Mouse (Mus musculus): ENCODE results near the gene Phtf2.
"Not testable (repeated sequence)": the region's sequence is repeated elsewhere in the genome, so short reads cannot be mapped to it uniquely, and the experiment has no call there.

The Phtf2 gene

DNA sequence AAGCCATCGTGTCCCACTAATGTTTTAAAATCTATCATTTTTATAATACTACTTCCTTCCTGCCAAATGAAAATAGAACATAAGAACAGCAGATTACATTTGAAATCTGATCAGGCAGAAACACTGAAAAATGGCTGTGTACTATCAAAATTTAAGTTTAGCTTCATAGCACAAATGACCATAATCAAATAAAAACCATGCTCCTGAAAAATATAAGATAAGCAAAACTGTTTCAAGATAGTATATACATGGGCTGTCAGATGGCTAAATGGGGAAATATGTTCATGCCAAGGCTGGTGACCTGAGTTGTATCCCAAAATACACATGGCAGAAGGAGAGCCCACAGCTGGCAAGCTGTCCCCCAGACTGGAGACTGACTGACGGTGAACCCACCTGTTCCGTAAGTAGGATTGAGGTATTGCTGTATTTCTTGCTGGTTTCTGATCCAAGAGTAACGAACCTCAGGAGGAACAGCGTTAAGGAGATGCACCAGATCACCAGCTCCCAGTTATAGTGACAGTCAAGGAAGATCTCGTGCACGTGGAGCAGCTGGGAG lies 116.5 kb downstream of the Phtf2 start:
- no peak for DNase-seq (ENCODE audit: low spot score)

DNA sequence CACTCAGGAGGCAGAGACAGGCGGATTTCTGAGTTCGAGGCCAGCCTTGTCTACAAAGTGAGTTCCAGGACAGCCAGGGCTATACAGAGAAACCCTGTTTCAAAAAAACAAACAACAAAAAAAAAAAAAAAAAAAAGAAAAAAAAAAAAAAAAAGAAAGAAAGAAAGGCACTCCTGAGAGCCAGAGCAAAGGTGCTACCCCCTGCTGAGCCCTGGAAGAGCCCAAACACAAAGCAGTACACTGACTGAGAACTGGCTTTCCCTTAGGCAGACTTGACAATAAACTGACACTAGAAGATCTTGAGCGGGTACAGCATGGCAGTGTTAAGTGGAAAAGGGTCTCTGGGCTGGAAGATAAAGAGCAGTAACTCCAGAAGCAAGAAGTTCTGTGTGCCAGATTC lies 119.5 kb downstream of the Phtf2 start:
- not testable (repeated sequence) for DNase-seq (ENCODE audit: low spot score)

DNA sequence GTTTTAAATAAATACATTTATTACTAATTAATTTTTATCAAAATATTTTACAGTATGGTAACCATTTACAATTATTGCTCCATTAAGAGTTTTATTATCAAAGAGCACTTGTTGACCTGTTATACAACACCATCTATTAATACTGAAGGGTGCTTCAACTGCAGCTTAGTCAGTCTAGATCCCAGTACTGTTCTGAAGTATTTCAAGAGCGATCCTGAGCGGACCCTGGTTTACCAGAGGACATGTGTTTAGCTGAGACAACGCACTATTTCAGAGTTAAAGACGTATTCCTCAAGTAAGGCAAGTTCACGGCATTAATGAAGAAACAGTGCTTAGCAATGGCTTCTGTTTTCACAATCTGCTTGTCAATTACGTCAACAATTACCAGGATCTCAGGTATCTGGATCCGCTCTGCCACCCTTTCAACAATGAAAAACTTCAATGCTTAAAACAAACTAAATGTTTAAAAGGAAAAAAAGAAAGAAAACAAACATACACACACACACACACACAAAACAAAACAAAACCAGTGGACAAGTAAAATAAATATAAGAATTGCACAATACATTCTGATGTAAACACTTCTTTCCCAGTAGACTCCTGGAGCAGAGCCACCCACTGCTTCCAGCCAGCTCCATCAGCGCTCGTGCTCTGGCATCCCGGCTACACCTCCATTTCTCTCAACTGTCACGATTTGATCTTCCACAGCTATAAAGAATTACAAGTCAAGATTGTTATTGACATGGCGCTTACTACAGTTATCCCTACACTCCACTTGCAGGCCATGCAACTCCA lies 121.4 kb downstream of the Phtf2 start:
- no peak for DNase-seq (ENCODE audit: low spot score)

- no peak for DNase-seq (ENCODE audit: low spot score)
Measured at GRCm38 (mm10) chr5:20759771-20760170, 122.2 kb downstream of the Phtf2 start.

GRCm38 (mm10) chr5:20753963-20754362 lies 128.0 kb downstream of the Phtf2 start:
- DNase-seq (ENCODE audit: low spot score), result no peak

DNA sequence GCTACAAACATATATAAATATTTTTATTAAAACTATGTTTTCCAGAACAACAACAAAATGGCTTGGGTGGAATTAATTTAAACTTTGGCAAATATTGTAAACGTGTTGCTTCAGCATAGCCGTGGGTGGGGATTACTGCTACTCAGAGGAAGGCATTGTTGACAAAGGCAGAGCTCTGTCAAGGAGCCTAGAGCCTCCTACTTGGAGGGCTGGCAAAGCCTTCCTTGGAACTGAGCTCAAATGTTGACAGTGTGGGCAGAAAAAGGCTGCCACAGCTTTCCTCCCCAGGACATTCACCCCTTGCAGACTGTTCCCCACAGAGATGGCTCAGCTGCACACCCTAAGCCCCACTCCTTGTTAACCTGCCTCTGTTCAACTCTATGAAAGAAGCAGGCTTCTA lies 128.8 kb downstream of the Phtf2 start:
- no peak for DNase-seq (ENCODE audit: low spot score)

DNA sequence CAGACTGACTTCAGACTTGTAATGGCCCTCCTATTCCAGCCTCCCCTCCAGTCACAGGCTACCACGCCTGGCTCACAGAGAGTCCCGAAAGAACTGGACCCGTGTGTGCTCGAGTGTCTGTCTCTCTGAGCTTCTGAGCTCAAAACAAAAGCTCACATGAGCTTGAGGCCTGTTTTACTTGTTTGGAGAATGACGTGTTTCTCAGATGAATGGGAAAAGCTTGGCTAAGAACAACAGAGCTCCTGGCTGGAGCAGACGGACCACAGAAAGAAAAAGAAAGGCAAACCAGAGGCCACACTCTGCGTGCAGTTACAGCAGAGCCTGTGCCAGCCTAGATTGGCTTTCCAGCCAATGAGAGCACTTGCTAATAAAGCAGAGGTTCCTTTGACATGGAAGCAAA lies 130.2 kb downstream of the Phtf2 start:
- DNase-seq (ENCODE audit: low spot score), result no peak

- no peak for DNase-seq (ENCODE audit: low spot score)
Measured at GRCm38 (mm10) chr5:20751000-20751399, 130.9 kb downstream of the Phtf2 start.

GRCm38 (mm10) chr5:20749535-20749934 lies 132.4 kb downstream of the Phtf2 start:
- DNase-seq (ENCODE audit: low spot score), result no peak

- no peak for DNase-seq (ENCODE audit: low spot score)
Measured at GRCm38 (mm10) chr5:20748856-20749255, 133.1 kb downstream of the Phtf2 start.

- DNase-seq (ENCODE audit: low spot score), result no peak
Measured at GRCm38 (mm10) chr5:20748142-20748541, 133.8 kb downstream of the Phtf2 start.

- no peak for DNase-seq (ENCODE audit: low spot score)
Measured at GRCm38 (mm10) chr5:20741936-20742335, 140.0 kb downstream of the Phtf2 start.

DNA sequence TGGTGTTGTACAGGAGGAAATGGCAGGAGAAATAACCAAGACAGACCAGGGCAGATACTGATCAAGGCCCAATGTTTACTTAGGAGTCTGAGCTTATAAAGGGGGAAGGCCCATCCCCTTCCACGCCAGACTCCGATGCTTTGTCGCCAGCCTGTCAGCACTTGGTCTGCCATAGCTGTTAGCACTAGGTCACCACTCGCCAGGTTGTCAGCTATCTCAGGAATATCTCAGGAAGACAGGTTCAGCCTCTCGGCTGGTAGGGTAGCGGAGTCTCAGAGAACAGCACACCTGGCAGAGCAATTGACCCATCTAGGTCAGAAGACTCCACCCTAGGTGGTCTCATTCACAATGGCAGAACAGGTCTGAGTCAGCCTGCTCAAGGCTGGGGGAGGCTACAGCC lies 140.7 kb downstream of the Phtf2 start:
- DNase-seq (ENCODE audit: low spot score), result no peak

DNA sequence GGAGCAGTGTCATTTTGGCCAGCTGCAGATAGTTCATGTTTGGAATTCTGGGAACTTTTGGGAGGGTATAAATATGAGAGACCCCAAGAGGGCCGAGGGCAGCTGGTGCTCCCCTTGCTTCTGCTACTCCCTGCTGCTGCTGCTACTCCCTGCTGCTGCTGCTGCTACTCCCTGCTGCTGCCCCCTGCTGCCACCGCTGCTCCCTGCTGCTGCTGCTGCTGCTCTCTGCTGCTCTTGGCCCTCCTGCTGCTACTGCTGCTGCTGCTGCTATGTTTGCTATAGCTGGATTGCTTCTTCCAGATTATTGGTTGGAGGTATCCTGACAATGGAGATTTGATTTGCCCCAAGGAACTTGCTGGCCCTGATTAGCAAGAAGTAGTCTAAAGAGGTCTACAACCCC lies 143.1 kb downstream of the Phtf2 start:
- DNase-seq (ENCODE audit: low spot score), result no peak

GRCm38 (mm10) chr5:20723226-20723625 lies 158.7 kb downstream of the Phtf2 start:
- not testable (repeated sequence) for DNase-seq (ENCODE audit: low spot score)

DNA sequence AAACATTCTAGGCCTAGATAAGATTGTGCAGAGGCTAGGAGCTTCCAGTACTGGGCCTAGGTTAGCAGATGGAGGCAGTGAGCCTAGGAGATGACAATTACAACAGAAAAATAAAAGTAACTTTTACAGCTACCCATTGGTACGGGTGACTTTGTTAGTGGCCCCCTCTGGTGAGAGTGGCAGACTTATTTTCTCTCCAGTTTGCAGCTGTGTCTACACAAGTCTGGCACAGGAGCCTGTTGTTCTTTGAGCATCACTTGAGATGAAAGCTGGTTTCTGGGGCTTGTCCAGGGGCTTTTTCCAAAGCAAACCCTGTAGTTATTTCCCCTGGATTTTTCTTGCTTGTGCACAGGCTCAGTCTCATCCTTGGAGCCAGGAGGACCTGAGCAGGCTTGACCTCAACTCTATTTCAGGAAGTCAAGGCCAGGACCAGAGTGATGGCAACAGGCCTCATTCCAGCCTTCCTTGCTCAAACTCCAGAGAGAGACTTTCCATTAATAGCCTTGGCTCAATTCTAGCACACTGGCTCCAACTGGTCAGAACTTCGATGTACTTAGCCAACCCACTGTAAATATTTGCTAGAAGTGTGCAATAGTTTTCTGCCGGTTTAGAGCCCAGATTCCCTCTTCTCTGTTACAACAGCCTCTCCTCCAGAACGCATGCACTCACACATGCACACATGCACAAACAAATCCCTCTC lies 161.6 kb downstream of the Phtf2 start:
- no peak for DNase-seq (ENCODE audit: low spot score)

DNA sequence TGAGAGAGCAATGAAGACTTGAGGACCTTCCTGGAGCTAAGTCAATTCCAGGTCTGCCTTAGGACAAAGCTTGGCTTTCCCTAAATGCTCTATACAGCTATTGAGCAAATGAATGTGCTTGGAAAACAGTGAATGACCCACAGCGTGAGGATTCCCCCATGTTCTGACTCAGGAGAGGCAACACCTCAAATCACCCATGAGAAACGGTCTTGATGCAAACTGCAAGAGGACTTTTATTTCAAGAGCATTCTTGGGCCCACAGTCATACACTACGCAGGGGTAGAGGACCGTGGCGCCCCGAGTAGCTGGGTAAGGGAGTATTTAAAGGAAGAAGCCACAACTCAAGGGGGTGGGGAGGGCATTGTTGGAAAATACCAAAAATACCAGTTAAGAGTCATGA lies 165.9 kb downstream of the Phtf2 start:
- DNase-seq (ENCODE audit: low spot score), result not testable (repeated sequence)

- not testable (repeated sequence) for DNase-seq (ENCODE audit: low spot score)
Measured at GRCm38 (mm10) chr5:20714619-20715018, 167.3 kb downstream of the Phtf2 start.

DNA sequence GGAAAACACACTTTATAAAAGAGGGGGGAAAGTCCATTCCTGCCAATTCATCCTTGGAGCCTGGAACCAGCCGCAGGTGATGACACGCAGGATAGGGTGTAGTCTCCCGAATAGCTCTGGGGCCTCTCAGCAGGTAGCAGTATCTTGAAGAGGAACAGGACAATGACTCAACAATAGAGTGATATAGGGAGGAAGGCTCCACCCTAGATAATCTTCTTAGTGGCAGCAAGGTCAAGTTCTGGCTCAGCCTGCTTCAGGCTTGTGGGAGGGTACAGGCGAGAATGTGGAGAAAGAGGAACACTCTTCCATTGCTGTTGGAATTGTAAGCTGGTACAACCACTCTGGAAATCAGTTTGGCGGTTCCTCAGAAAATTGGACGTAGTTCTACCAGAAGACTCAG lies 171.1 kb downstream of the Phtf2 start:
- DNase-seq (ENCODE audit: low spot score), result not testable (repeated sequence)

Measured in embryo, embryonic 10 days (tissue).